12 mouse cellular contexts compared by ENCODE assay signal in genomic region chr7:110808962-110809361, GRCm38 (mm10). TPM values are rescaled to one million over a fixed set of nuclear protein-coding genes. Genes with fewer than 3 reads are reported as not detected.
DNase-seq lines count a peak whose midpoint lies in the region; ATAC-seq and TF ChIP-seq lines count a peak whose summit lies in the region.
"Had no signal": no experiment of that assay in that cellular context is flagged by ENCODE, and none has a peak within 500 bp of the region (broad histone marks: within the 10 kb centered on the region; RNA-seq: fewer than 3 reads in every experiment).

No protein-coding gene starts in this region.

- H3K9me3 ChIP-seq in hindbrain, embryonic 13.5 days = no peaks in the 10 kb centered on the region
- no peaks in the 10 kb centered on the region for H3K9me3 ChIP-seq in hindbrain, embryonic 10.5 days
- H3K9me3 ChIP-seq in limb, embryonic 12.5 days = no peaks in the 10 kb centered on the region
- H3K9me3 ChIP-seq in limb, embryonic 10.5 days (replicated peaks) = no peaks in the 10 kb centered on the region
- H3K9me3 ChIP-seq: heart, embryonic 15.5 days; midbrain, embryonic 10.5 days had no signal

- no peak overlapping the region for H3ac ChIP-seq in myocyte (ENCODE audit: control insufficient read depth, insufficient read length)

- no peak for ATAC-seq in hindbrain, embryonic 13.5 days (ENCODE audit: low FRiP score)
- ATAC-seq in limb, embryonic 12.5 days (ENCODE audit: insufficient number of reproducible peaks, insufficient read depth, low FRiP score, low TSS enrichment, low read depth) = no peak

- H3K4me3 ChIP-seq in hindbrain, embryonic 13.5 days = no peak overlapping the region
- H3K4me3 ChIP-seq in hindbrain, embryonic 10.5 days = no peak overlapping the region
- no peak overlapping the region for H3K4me3 ChIP-seq in limb, embryonic 12.5 days (replicated peaks)
- no peak overlapping the region for H3K4me3 ChIP-seq in limb, embryonic 10.5 days
- H3K4me3 ChIP-seq in myocyte = no peak overlapping the region
- H3K4me3 ChIP-seq: heart, embryonic 15.5 days; midbrain, embryonic 10.5 days had no signal

- H3K79me2 ChIP-seq in myocyte (ENCODE audit: control insufficient read depth, insufficient read depth) = no peaks in the 10 kb centered on the region

- H3K4me1 ChIP-seq in hindbrain, embryonic 13.5 days (replicated peaks) = peaks cover 15% of the 10 kb centered on the region; the same call in 1 of the 2 replicates
- 0 out of 2 replicates have a peak, but pooled peaks cover 6% of the 10 kb centered on the region for H3K4me1 ChIP-seq in hindbrain, embryonic 10.5 days (replicated peaks)
- peaks cover 12% of the 10 kb centered on the region; the same call in 1 of the 2 replicates for H3K4me1 ChIP-seq in limb, embryonic 12.5 days (replicated peaks)
- peaks cover 8% of the 10 kb centered on the region; the same call in 1 of the 2 replicates for H3K4me1 ChIP-seq in limb, embryonic 10.5 days
- H3K4me1 ChIP-seq: midbrain, embryonic 10.5 days had no signal

- no peak overlapping the region for H3K4me2 ChIP-seq in hindbrain, embryonic 13.5 days
- H3K4me2 ChIP-seq in limb, embryonic 12.5 days = no peak overlapping the region
- no peak overlapping the region for H3K4me2 ChIP-seq in myocyte (ENCODE audit: low read depth)
- H3K4me2 ChIP-seq: heart, embryonic 15.5 days had no signal

- H3K9ac ChIP-seq in hindbrain, embryonic 13.5 days = peak overlapping the region; percentile 35; the same call in 1 of the 2 replicates
- no peak overlapping the region for H3K9ac ChIP-seq in limb, embryonic 12.5 days (replicated peaks)
- H3K9ac ChIP-seq: heart, embryonic 15.5 days; liver, postnatal 0 days had no signal

- no peak for TF ChIP-seq POLR2A in myocyte (IDR thresholded peaks at IDR 0.05; ENCODE audit: insufficient read length, low read depth)

- peak; percentile 39 for DNase-seq in embryo, embryonic 11 days
- no peak for DNase-seq in embryo, embryonic 10 days (ENCODE audit: low spot score)
- no peak for DNase-seq in hindbrain, embryonic 10.5 days (ENCODE audit: low spot score)
- no peak for DNase-seq in limb, embryonic 10.5 days (ENCODE audit: low spot score)
- no peak for DNase-seq in MN1 (ENCODE audit: low spot score)
- DNase-seq: adrenal gland, postnatal 10 days; liver, postnatal 0 days had no signal

- no peak overlapping the region for H3K27ac ChIP-seq in hindbrain, embryonic 13.5 days
- H3K27ac ChIP-seq in hindbrain, embryonic 10.5 days = no peak overlapping the region
- H3K27ac ChIP-seq in limb, embryonic 12.5 days = 0 out of 2 replicates have a peak overlapping the region, but pooled peaks have one; percentile 25
- no peak overlapping the region for H3K27ac ChIP-seq in limb, embryonic 10.5 days
- H3K27ac ChIP-seq: heart, embryonic 15.5 days; midbrain, embryonic 10.5 days had no signal

- H3K36me3 ChIP-seq in hindbrain, embryonic 13.5 days = peaks cover 3% of the 10 kb centered on the region; the same call in 1 of the 2 replicates
- peaks cover 9% of the 10 kb centered on the region; the same call in 1 of the 2 replicates for H3K36me3 ChIP-seq in hindbrain, embryonic 10.5 days
- H3K36me3 ChIP-seq in limb, embryonic 12.5 days = 0 out of 2 replicates have a peak, but pooled peaks cover 9% of the 10 kb centered on the region
- peaks cover 8% of the 10 kb centered on the region for H3K36me3 ChIP-seq in limb, embryonic 10.5 days
- peaks cover 17% of the 10 kb centered on the region for H3K36me3 ChIP-seq in myocyte (ENCODE audit: control insufficient read depth, insufficient read depth)
- H3K36me3 ChIP-seq: heart, embryonic 15.5 days had no signal

- 47% methylated on average over 3 of the region's 3 CpGs for WGBS in hindbrain, embryonic 13.5 days
- 42% methylated on average over 3 of the region's 3 CpGs for WGBS in hindbrain, embryonic 10.5 days
- 16% methylated on average over 3 of the region's 3 CpGs for WGBS in limb, embryonic 12.5 days
- 30% methylated on average over 3 of the region's 3 CpGs for WGBS in limb, embryonic 10.5 days

- H3K27me3 ChIP-seq in hindbrain, embryonic 13.5 days = no peaks in the 10 kb centered on the region
- no peaks in the 10 kb centered on the region for H3K27me3 ChIP-seq in hindbrain, embryonic 10.5 days (ENCODE audit: insufficient read depth, poor library complexity, severe bottlenecking)
- H3K27me3 ChIP-seq in limb, embryonic 12.5 days = no peaks in the 10 kb centered on the region
- H3K27me3 ChIP-seq in limb, embryonic 10.5 days (ENCODE audit: low read depth, poor library complexity, severe bottlenecking) = no peaks in the 10 kb centered on the region
- no peaks in the 10 kb centered on the region for H3K27me3 ChIP-seq in myocyte (ENCODE audit: control insufficient read depth, insufficient read depth, insufficient read length)
- H3K27me3 ChIP-seq: heart, embryonic 15.5 days had no signal

TF ChIP-seq in myocyte, 11 proteins besides CTCF, POLR2A, EP300 and RAD21:
- TF ChIP-seq MYOG (IDR thresholded peaks at IDR 0.05; ENCODE audit: control insufficient read depth in 1 of 3, insufficient read depth in 1 of 3, insufficient read length in 2 of 3, low read depth in 2 of 3) = peak; percentile 5 to 92 (median 89)
- TF ChIP-seq E2F4 (IDR thresholded peaks at IDR 0.05; ENCODE audit: insufficient read depth) = no peak
- peak; percentile 86 for TF ChIP-seq TCF12 (IDR thresholded peaks at IDR 0.05; ENCODE audit: insufficient read depth, poor library complexity, severe bottlenecking)
- peak; percentile 84 to 86 (median 85) for TF ChIP-seq MYOD1 (IDR thresholded peaks at IDR 0.05; ENCODE audit: control insufficient read depth in 1 of 3, insufficient read length in 2 of 3, low read depth in 2 of 3)

RNA-seq across cellular contexts. Expression of gene Rnf141, which starts 35.3 kb away (rescaled TPM):
- polyA plus RNA-seq in hindbrain, embryonic 13.5 days (2015; fragmentation: Nextera tagmentation; extraction: Ambion mirVana) = 29.7 and 31.2 TPM in 2 replicates
- polyA plus RNA-seq in hindbrain, embryonic 10.5 days (2016; fragmentation: Nextera tagmentation; extraction: Ambion mirVana) = 22.2 and 22.8 TPM in 2 replicates
- 17.6 and 20.5 TPM in 2 replicates for polyA plus RNA-seq in limb, embryonic 12.5 days (2016; fragmentation: Nextera tagmentation; extraction: Ambion mirVana)
- polyA plus RNA-seq in limb, embryonic 10.5 days (2016; fragmentation: Nextera tagmentation; extraction: Ambion mirVana) = 16.8 and 18.3 TPM in 2 replicates
- 12.3 TPM for polyA plus RNA-seq in myocyte (2012; fragmentation: generic; extraction: Trizol)

RNA-seq across cellular contexts. Expression of gene Ampd3, which starts 41.0 kb away (rescaled TPM):
- polyA plus RNA-seq in hindbrain, embryonic 13.5 days (2015; fragmentation: Nextera tagmentation; extraction: Ambion mirVana) = 4.3 and 4.9 TPM in 2 replicates
- polyA plus RNA-seq in hindbrain, embryonic 10.5 days (2016; fragmentation: Nextera tagmentation; extraction: Ambion mirVana) = 1.7 and 1.9 TPM in 2 replicates
- 1.4 and 2.4 TPM in 2 replicates for polyA plus RNA-seq in limb, embryonic 12.5 days (2016; fragmentation: Nextera tagmentation; extraction: Ambion mirVana)
- 1.0 and 1.9 TPM in 2 replicates for polyA plus RNA-seq in limb, embryonic 10.5 days (2016; fragmentation: Nextera tagmentation; extraction: Ambion mirVana)
- polyA plus RNA-seq in myocyte (2012; fragmentation: generic; extraction: Trizol) = 8.2 TPM

RNA-seq across cellular contexts. Expression of gene Lyve1, which starts 54.1 kb away (rescaled TPM):
- 6.8 and 6.9 TPM in 2 replicates for polyA plus RNA-seq in hindbrain, embryonic 13.5 days (2015; fragmentation: Nextera tagmentation; extraction: Ambion mirVana)
- 0.73 and 1.7 TPM in 2 replicates for polyA plus RNA-seq in hindbrain, embryonic 10.5 days (2016; fragmentation: Nextera tagmentation; extraction: Ambion mirVana)
- polyA plus RNA-seq in limb, embryonic 12.5 days (2016; fragmentation: Nextera tagmentation; extraction: Ambion mirVana) = 0.14 and 1.1 TPM in 2 replicates
- polyA plus RNA-seq in limb, embryonic 10.5 days (2016; fragmentation: Nextera tagmentation; extraction: Ambion mirVana) = 0.18 and 0.30 TPM in 2 replicates
- not detected for polyA plus RNA-seq in myocyte (2012; fragmentation: generic; extraction: Trizol)
